Mouse (Mus musculus) ES-Bruce4 (cell line): ENCODE data around the gene Eef1g.

Source experiments
- CTCF ChIP-seq: IDR thresholded peaks from one replicate; pipeline ENCODE4 v1.8.1; 2011; ENCODE audit warnings: low read depth, low read length
- EP300 ChIP-seq: IDR thresholded peaks from 2 replicates; pipeline ENCODE4 v1.6.1; 2011; ENCODE audit warnings: low read depth, low read length; ENCODE audit not compliant: insufficient read depth
- POLR2A ChIP-seq: IDR thresholded peaks from one replicate; pipeline ENCODE4 v1.8.1; 2011; ENCODE audit warnings: low read length; ENCODE audit not compliant: insufficient read depth

DNA sequence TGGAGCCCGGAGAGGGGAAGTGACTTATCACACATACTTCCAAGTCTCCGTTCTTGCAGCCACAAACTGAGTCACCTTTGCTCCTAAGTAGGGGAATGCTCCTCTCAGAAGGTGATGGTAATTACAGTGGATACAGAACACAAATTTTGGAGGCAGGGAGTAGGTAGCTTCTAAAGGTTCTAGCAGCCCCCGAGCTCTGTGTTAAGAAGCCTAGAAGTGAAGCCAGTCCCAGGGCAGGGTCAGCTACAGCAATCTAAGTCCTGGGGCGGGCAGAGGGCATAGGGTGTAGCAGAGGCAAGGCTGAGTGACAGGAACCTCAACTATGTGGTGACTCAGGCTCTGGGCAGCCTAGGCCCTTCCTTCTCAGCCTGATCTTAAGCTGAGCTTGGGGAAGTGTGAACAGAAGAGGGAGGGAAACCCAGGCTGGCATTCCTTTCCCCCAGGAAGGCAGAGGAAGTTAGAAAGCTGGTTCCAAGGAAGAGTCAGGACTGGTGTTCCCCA, 16.4 kb downstream of the Eef1g start:
- TF ChIP-seq CTCF (no peak), POLR2A (no peak), EP300 (no peak)
